Mouse (Mus musculus) G1E (cell line): ENCODE data around the gene Abca3.

Experiments
- CTCF ChIP-seq: IDR thresholded peaks from 2 replicates; pipeline ENCODE4 v1.5.1; 2012; ENCODE audit warnings: low read depth, low read length, inconsistent platforms, mixed read lengths
- GATA1 ChIP-seq: IDR thresholded peaks from 2 replicates; pipeline ENCODE4 v1.6.1; 2012; ENCODE audit warnings: borderline replicate concordance, low read length, inconsistent platforms, mixed read lengths
- GATA2 ChIP-seq: IDR thresholded peaks from 2 replicates; pipeline ENCODE4 v1.6.1; 2012; ENCODE audit warnings: low read depth, low read length, inconsistent platforms, borderline replicate concordance
- POLR2AphosphoS5 ChIP-seq: IDR thresholded peaks from 2 replicates; pipeline ENCODE4 v1.6.1; 2012; ENCODE audit warnings: low read depth, low read length, inconsistent platforms; ENCODE audit not compliant: insufficient replicate concordance

DNA sequence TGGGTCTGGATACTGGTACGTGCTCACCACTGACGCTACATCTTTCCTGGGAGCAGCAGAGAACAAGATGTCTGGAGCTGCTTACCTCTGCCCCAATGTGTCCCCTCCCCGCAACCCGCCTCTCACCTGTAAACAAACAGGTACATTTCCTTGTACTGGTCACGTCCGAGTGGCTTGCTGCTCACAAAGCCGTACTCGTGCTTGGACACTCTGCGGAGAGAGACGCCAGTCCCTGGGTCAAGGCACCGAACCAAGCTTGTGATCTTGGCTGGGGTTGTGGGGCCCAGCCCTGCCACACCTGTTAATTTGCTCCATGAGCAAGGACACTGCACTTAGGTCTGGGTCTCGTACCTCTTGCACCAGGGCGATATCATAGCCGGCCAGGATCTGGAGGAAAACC lies 90.4 kb downstream of the Abca3 start:
- TF ChIP-seq CTCF (no peak), GATA2 (no peak), GATA1 (no peak), POLR2AphosphoS5 (no peak)
